8 mouse cellular contexts compared by ENCODE assay signal in the genomic region with DNA sequence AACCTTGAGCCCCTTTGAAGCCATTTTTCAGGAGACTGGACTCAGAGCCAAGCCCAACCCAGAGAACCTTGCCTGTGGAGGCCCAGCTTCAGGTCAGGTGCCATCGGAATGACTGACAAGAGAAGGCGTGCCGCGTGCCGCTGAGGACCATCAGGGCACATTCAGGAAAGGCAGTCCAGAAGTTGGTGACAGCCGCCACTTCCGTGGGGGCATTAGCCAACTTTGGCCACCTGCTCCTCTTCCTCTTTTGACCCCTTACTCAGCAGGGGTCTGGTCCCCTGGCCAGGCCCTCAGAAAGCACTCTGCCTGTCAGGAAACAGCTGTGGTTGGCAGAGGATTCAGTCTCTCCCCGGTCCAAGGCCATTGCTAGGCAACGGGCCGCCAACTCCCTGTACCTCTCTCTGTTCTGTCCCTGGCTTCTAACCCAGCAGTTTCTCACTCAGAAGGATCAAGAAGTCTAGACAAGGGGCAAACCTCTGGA. TPM values are rescaled to one million over a fixed set of nuclear protein-coding genes. Genes with fewer than 3 reads are reported as not detected.
A peak's percentile ranks its signal among the peaks of the same experiment; 100 is the strongest.
DNase-seq lines count a peak whose midpoint lies in the region; ATAC-seq and TF ChIP-seq lines count a peak whose summit lies in the region.

A gene (plus strand): TSS at position 378 of the 481 bp plus-strand sequence.

- ATAC-seq in midbrain, embryonic 16.5 days: no peak

- no peak within 1 kb of the TSS for H3K4me2 ChIP-seq in midbrain, embryonic 16.5 days (ENCODE audit: low read length)

- no peak within 1 kb of the TSS for H3K4me3 ChIP-seq in C2C12 (ENCODE audit: insufficient read depth, poor library complexity, severe bottlenecking)
- H3K4me3 ChIP-seq in embryonic facial prominence, embryonic 10.5 days: no peak within 1 kb of the TSS
- no peak within 1 kb of the TSS for H3K4me3 ChIP-seq in midbrain, embryonic 16.5 days (ENCODE audit: low read depth, low read length)

- no peaks in the 10 kb centered on the region for H3K79me2 ChIP-seq in C2C12 (ENCODE audit: control insufficient read depth, insufficient read depth)

- H3K79me3 ChIP-seq in C2C12 (ENCODE audit: low read depth): no peaks in the 10 kb centered on the region

- DNase-seq in embryo, embryonic 10.5 days (ENCODE audit: low spot score): peak; percentile 32
- DNase-seq in embryo, embryonic 10 days (ENCODE audit: low spot score): no peak
- peak; percentile 36 for DNase-seq in embryonic facial prominence, embryonic 10.5 days (ENCODE audit: low spot score)
- peak; percentile 66 for DNase-seq in heart, postnatal 25 days (ENCODE audit: low spot score)
- DNase-seq in left cerebral cortex, adult 8-10 months (ENCODE audit: low spot score in 2 of 2): no peak
- DNase-seq in right cerebral cortex, adult 2 months (ENCODE audit: low spot score in 2 of 2): no peak

- no peak within 1 kb of the TSS for H3ac ChIP-seq in C2C12 (ENCODE audit: control insufficient read depth, insufficient read length, low read depth)

- 64% methylated on average over 10 of the region's 10 CpGs for WGBS in embryonic facial prominence, embryonic 10.5 days
- WGBS in midbrain, embryonic 16.5 days: 58% methylated on average over 10 of the region's 10 CpGs

- H3K36me3 ChIP-seq in C2C12 (ENCODE audit: control insufficient read depth, insufficient read depth): no peaks in the 10 kb centered on the region
- no peaks in the 10 kb centered on the region for H3K36me3 ChIP-seq in embryonic facial prominence, embryonic 10.5 days (replicated peaks)
- H3K36me3 ChIP-seq in midbrain, embryonic 16.5 days (ENCODE audit: control insufficient read depth, insufficient read depth, low read length): no peaks in the 10 kb centered on the region

- H3K27me3 ChIP-seq in C2C12 (ENCODE audit: control insufficient read depth, insufficient read depth, insufficient read length): no peaks in the 10 kb centered on the region
- no peaks in the 10 kb centered on the region for H3K27me3 ChIP-seq in embryonic facial prominence, embryonic 10.5 days (replicated peaks; ENCODE audit: low read depth, poor library complexity, severe bottlenecking)
- H3K27me3 ChIP-seq in midbrain, embryonic 16.5 days (ENCODE audit: control insufficient read depth, insufficient read depth, low read depth, low read length): no peaks in the 10 kb centered on the region

- H3K4me1 ChIP-seq in embryonic facial prominence, embryonic 10.5 days: peaks cover 53% of the 10 kb centered on the region
- H3K4me1 ChIP-seq in midbrain, embryonic 16.5 days (ENCODE audit: control insufficient read depth, insufficient read depth, low read length): 0 out of 2 replicates have a peak, but pooled peaks cover 3% of the 10 kb centered on the region

- no peaks in the 10 kb centered on the region for H3K9me3 ChIP-seq in embryonic facial prominence, embryonic 10.5 days
- no peaks in the 10 kb centered on the region for H3K9me3 ChIP-seq in midbrain, embryonic 16.5 days (replicated peaks; ENCODE audit: control insufficient read depth, low read length, poor library complexity, severe bottlenecking)

- no peak for TF ChIP-seq CTCF in C2C12 (IDR thresholded peaks at IDR 0.05; ENCODE audit: control insufficient read depth, insufficient read depth, insufficient read length)

- 0 out of 2 replicates have a peak within 1 kb of the TSS, but pooled peaks have one; percentile 19 for H3K27ac ChIP-seq in embryonic facial prominence, embryonic 10.5 days (replicated peaks)
- no peak within 1 kb of the TSS for H3K27ac ChIP-seq in midbrain, embryonic 16.5 days (ENCODE audit: low read length)

- intact Hi-C loops in heart, postnatal 25 days (cut with DNase I): no loop called here

- H3K9ac ChIP-seq in midbrain, embryonic 16.5 days (ENCODE audit: low read depth, low read length): no peak within 1 kb of the TSS

TF ChIP-seq in C2C12, 6 proteins besides CTCF, POLR2A, EP300 and RAD21:
- TF ChIP-seq MYOD1 (IDR thresholded peaks at IDR 0.05; ENCODE audit: control insufficient read depth, insufficient read length, low read depth) (peak; percentile 5), USF1 (IDR thresholded peaks at IDR 0.05; ENCODE audit: low read depth) (no peak)

RNA-seq across cellular contexts. Expression of the gene that starts here (rescaled TPM):
- 17.5 TPM for polyA plus RNA-seq in C2C12 (2012; fragmentation: generic; extraction: Trizol)
- polyA plus RNA-seq in embryonic facial prominence, embryonic 10.5 days (2016; fragmentation: Nextera tagmentation; extraction: Ambion mirVana): 11.7 and 13.2 TPM in 2 replicates
- 10 to 100 TPM; 18.7 to 18.9 TPM for total RNA-seq in heart, postnatal 25 days (2021)
- 10 to 100 TPM; 72.6 to 90.6 (median 82.4) TPM for total RNA-seq in left cerebral cortex, adult 8-10 months (2022)
- 11.8 and 13.1 TPM in 2 replicates for polyA plus RNA-seq in midbrain, embryonic 16.5 days (2015; fragmentation: Nextera tagmentation; extraction: Ambion mirVana)

Comparison
In these comparisons a context has a peak if more than half of its experiments do, and no peak if none do; other contexts are left out.
1. DNase-seq: peak in embryo, embryonic 10.5 days (single experiment), embryonic facial prominence, embryonic 10.5 days (single experiment) and heart, postnatal 25 days (single experiment); none in embryo, embryonic 10 days (single experiment), left cerebral cortex, adult 8-10 months (0 of 2) and right cerebral cortex, adult 2 months (0 of 2).